Mouse (Mus musculus): ENCODE data around the gene Lhb. TPM values are rescaled to one million over a fixed set of nuclear protein-coding genes. Genes with fewer than 3 reads are reported as not detected.
"Not testable (repeated sequence)": the region's sequence is repeated elsewhere in the genome, so short reads cannot be mapped to it uniquely, and the experiment has no call there.

Gene Lhb
- polyA plus RNA-seq, 1 experiment from 2014 or later: 0.52 TPM

- no peak for ATAC-seq (ENCODE audit: insufficient number of reproducible peaks, insufficient read depth, low FRiP score, low read depth)
- peak overlapping the region; percentile 41; the same call in 1 of the 2 replicates for H3K4me2 ChIP-seq (replicated peaks; ENCODE audit: low read depth, low read length)
- H3K9ac ChIP-seq (replicated peaks; ENCODE audit: low read depth, low read length): no peak overlapping the region
- no peaks in the 10 kb centered on the region for H3K27me3 ChIP-seq (ENCODE audit: control insufficient read depth, insufficient read depth, low read length)
- H3K9me3 ChIP-seq (ENCODE audit: control insufficient read depth, low read depth, low read length): no peaks in the 10 kb centered on the region
- H3K27ac ChIP-seq (ENCODE audit: low read length): peak overlapping the region; percentile 75
- no peak overlapping the region for H3K4me3 ChIP-seq (ENCODE audit: low read depth, low read length)
- 44% methylated on average over 4 of the region's 5 CpGs for WGBS
- peaks cover 27% of the 10 kb centered on the region for H3K36me3 ChIP-seq (ENCODE audit: control insufficient read depth, insufficient read depth, low read length)
- H3K4me1 ChIP-seq (ENCODE audit: control insufficient read depth, insufficient read depth, low read length): peaks cover 35% of the 10 kb centered on the region
These were observed 40.7 kb downstream of the Lhb start for GRCm38 (mm10) chr7:45461326-45461725.

GRCm38 (mm10) chr7:45461781-45462180 is 41.2 kb downstream of the Lhb start:
- H3K4me1 ChIP-seq (ENCODE audit: control insufficient read depth, insufficient read depth, low read length): peaks cover 34% of the 10 kb centered on the region
- ATAC-seq (ENCODE audit: insufficient number of reproducible peaks, insufficient read depth, low FRiP score, low read depth): no peak
- peaks cover 27% of the 10 kb centered on the region for H3K36me3 ChIP-seq (ENCODE audit: control insufficient read depth, insufficient read depth, low read length)
- no peak overlapping the region for H3K9ac ChIP-seq (replicated peaks; ENCODE audit: low read depth, low read length)
- H3K4me2 ChIP-seq (replicated peaks; ENCODE audit: low read depth, low read length): no peak overlapping the region
- H3K9me3 ChIP-seq (ENCODE audit: control insufficient read depth, low read depth, low read length): no peaks in the 10 kb centered on the region
- no peaks in the 10 kb centered on the region for H3K27me3 ChIP-seq (ENCODE audit: control insufficient read depth, insufficient read depth, low read length)
- peak overlapping the region; percentile 75; the same call in 1 of the 2 replicates for H3K27ac ChIP-seq (ENCODE audit: low read length)
- WGBS: 84% methylated on average over 4 of the region's 4 CpGs
- H3K4me3 ChIP-seq (ENCODE audit: low read depth, low read length): no peak overlapping the region

GRCm38 (mm10) chr7:45462325-45462724 is 41.7 kb downstream of the Lhb start:
- peaks cover 29% of the 10 kb centered on the region for H3K4me1 ChIP-seq (ENCODE audit: control insufficient read depth, insufficient read depth, low read length)
- 84% methylated on average over 4 of the region's 4 CpGs for WGBS
- ATAC-seq (ENCODE audit: insufficient number of reproducible peaks, insufficient read depth, low FRiP score, low read depth): no peak

GRCm38 (mm10) chr7:45462868-45463267 is 42.2 kb downstream of the Lhb start:
- WGBS: 75% methylated on average over 4 of the region's 4 CpGs
- H3K36me3 ChIP-seq (ENCODE audit: control insufficient read depth, insufficient read depth, low read length): peaks cover 22% of the 10 kb centered on the region

More at GRCm38 (mm10) chr7:45462325-45462724, 41.7 kb downstream of the Lhb start:
- no peak overlapping the region for H3K9ac ChIP-seq (replicated peaks; ENCODE audit: low read depth, low read length)
- no peak overlapping the region for H3K4me3 ChIP-seq (ENCODE audit: low read depth, low read length)
- peaks cover 27% of the 10 kb centered on the region for H3K36me3 ChIP-seq (ENCODE audit: control insufficient read depth, insufficient read depth, low read length)
- no peak overlapping the region for H3K27ac ChIP-seq (ENCODE audit: low read length)
- no peak overlapping the region for H3K4me2 ChIP-seq (replicated peaks; ENCODE audit: low read depth, low read length)
- no peaks in the 10 kb centered on the region for H3K27me3 ChIP-seq (ENCODE audit: control insufficient read depth, insufficient read depth, low read length)
- no peaks in the 10 kb centered on the region for H3K9me3 ChIP-seq (ENCODE audit: control insufficient read depth, low read depth, low read length)

GRCm38 (mm10) chr7:45463987-45464778 is 43.6 kb downstream of the Lhb start:
- H3K36me3 ChIP-seq (ENCODE audit: control insufficient read depth, insufficient read depth, low read length): peaks cover 16% of the 10 kb centered on the region; the same call in 1 of the 2 replicates
- H3K27me3 ChIP-seq (ENCODE audit: control insufficient read depth, insufficient read depth, low read length): no peaks in the 10 kb centered on the region
- 95% methylated on average over 7 of the region's 7 CpGs for WGBS
- no peak overlapping the region for H3K27ac ChIP-seq (ENCODE audit: low read length)
- no peak overlapping the region for H3K4me2 ChIP-seq (replicated peaks; ENCODE audit: low read depth, low read length)
- ATAC-seq (ENCODE audit: insufficient number of reproducible peaks, insufficient read depth, low FRiP score, low read depth): no peak
- no peak overlapping the region for H3K9ac ChIP-seq (replicated peaks; ENCODE audit: low read depth, low read length)
- peaks cover 18% of the 10 kb centered on the region for H3K4me1 ChIP-seq (ENCODE audit: control insufficient read depth, insufficient read depth, low read length)
- no peak overlapping the region for H3K4me3 ChIP-seq (ENCODE audit: low read depth, low read length)
- no peaks in the 10 kb centered on the region for H3K9me3 ChIP-seq (ENCODE audit: control insufficient read depth, low read depth, low read length)

More at GRCm38 (mm10) chr7:45462868-45463267, 42.2 kb downstream of the Lhb start:
- not testable (repeated sequence) for H3K9me3 ChIP-seq (ENCODE audit: control insufficient read depth, low read depth, low read length); ATAC-seq (ENCODE audit: insufficient number of reproducible peaks, insufficient read depth, low FRiP score, low read depth); H3K9ac ChIP-seq (replicated peaks; ENCODE audit: low read depth, low read length); H3K4me3 ChIP-seq (ENCODE audit: low read depth, low read length); H3K27ac ChIP-seq (ENCODE audit: low read length); H3K27me3 ChIP-seq (ENCODE audit: control insufficient read depth, insufficient read depth, low read length); H3K4me2 ChIP-seq (replicated peaks; ENCODE audit: low read depth, low read length)
- peaks cover 23% of the 10 kb centered on the region for H3K4me1 ChIP-seq (ENCODE audit: control insufficient read depth, insufficient read depth, low read length)

GRCm38 (mm10) chr7:45465112-45465511 is 44.5 kb downstream of the Lhb start:
- Histone ChIP-seq H3K27me3 (ENCODE audit: control insufficient read depth, insufficient read depth, low read length) (no peaks in the 10 kb centered on the region), H3K9ac (replicated peaks; ENCODE audit: low read depth, low read length) (no peak overlapping the region), H3K9me3 (ENCODE audit: control insufficient read depth, low read depth, low read length) (no peaks in the 10 kb centered on the region), H3K4me1 (ENCODE audit: control insufficient read depth, insufficient read depth, low read length) (peaks cover 17% of the 10 kb centered on the region), H3K4me3 (ENCODE audit: low read depth, low read length) (no peak overlapping the region), H3K27ac (ENCODE audit: low read length) (no peak overlapping the region), H3K4me2 (replicated peaks; ENCODE audit: low read depth, low read length) (no peak overlapping the region), H3K36me3 (ENCODE audit: control insufficient read depth, insufficient read depth, low read length) (peaks cover 16% of the 10 kb centered on the region; the same call in 1 of the 2 replicates)
- WGBS: 92% methylated on average over 12 of the region's 12 CpGs
- ATAC-seq (ENCODE audit: insufficient number of reproducible peaks, insufficient read depth, low FRiP score, low read depth): no peak

- peaks cover 16% of the 10 kb centered on the region; the same call in 1 of the 2 replicates for H3K36me3 ChIP-seq (ENCODE audit: control insufficient read depth, insufficient read depth, low read length)
- H3K27ac ChIP-seq (ENCODE audit: low read length): no peak overlapping the region
- H3K9ac ChIP-seq (replicated peaks; ENCODE audit: low read depth, low read length): no peak overlapping the region
- ATAC-seq (ENCODE audit: insufficient number of reproducible peaks, insufficient read depth, low FRiP score, low read depth): no peak
- H3K4me3 ChIP-seq (ENCODE audit: low read depth, low read length): peak overlapping the region; percentile 86; the same call in 1 of the 2 replicates
- peaks cover 13% of the 10 kb centered on the region for H3K4me1 ChIP-seq (ENCODE audit: control insufficient read depth, insufficient read depth, low read length)
- 79% methylated on average over 9 of the region's 9 CpGs for WGBS
- no peaks in the 10 kb centered on the region for H3K27me3 ChIP-seq (ENCODE audit: control insufficient read depth, insufficient read depth, low read length)
- H3K4me2 ChIP-seq (replicated peaks; ENCODE audit: low read depth, low read length): peak overlapping the region; percentile 61
- H3K9me3 ChIP-seq (ENCODE audit: control insufficient read depth, low read depth, low read length): no peaks in the 10 kb centered on the region
These were observed 44.9 kb downstream of the Lhb start for GRCm38 (mm10) chr7:45465549-45465948.

- Histone ChIP-seq H3K4me2 (replicated peaks; ENCODE audit: low read depth, low read length) (peak within 1 kb of the TSS; percentile 61), H3K4me3 (ENCODE audit: low read depth, low read length) (peak within 1 kb of the TSS; percentile 86), H3K27me3 (ENCODE audit: control insufficient read depth, insufficient read depth, low read length) (no peaks in the 10 kb centered on the region), H3K36me3 (ENCODE audit: control insufficient read depth, insufficient read depth, low read length) (peaks cover 16% of the 10 kb centered on the region; the same call in 1 of the 2 replicates), H3K9ac (replicated peaks; ENCODE audit: low read depth, low read length) (peak within 1 kb of the TSS; percentile 83), H3K27ac (ENCODE audit: low read length) (peak within 1 kb of the TSS; percentile 2; the same call in 1 of the 2 replicates), H3K4me1 (ENCODE audit: control insufficient read depth, insufficient read depth, low read length) (0 out of 2 replicates have a peak, but pooled peaks cover 6% of the 10 kb centered on the region), H3K9me3 (ENCODE audit: control insufficient read depth, low read depth, low read length) (no peaks in the 10 kb centered on the region)
- peak; percentile 84 for ATAC-seq (ENCODE audit: insufficient number of reproducible peaks, insufficient read depth, low FRiP score, low read depth)
- under 1% methylated on average over 58 of the region's 58 CpGs for WGBS
These were observed 45.9 kb downstream of the Lhb start, which contains the start of gene Bax for GRCm38 (mm10) chr7:45466283-45467089. Gene Bax, minus strand, starts transcription at chr7:45466898.

Data from stomach, embryonic 14.5 days (tissue).